Mouse (Mus musculus) limb, embryonic 14.5 days (tissue): ENCODE measurements around the gene Sdhc. TPM values are rescaled to one million over a fixed set of nuclear protein-coding genes. Genes with fewer than 3 reads are reported as not detected.

Source experiments
- ATAC-seq: fragments of 200-750 bp; cut with Nextera tagmentation; 2 replicates; pipeline ENCODE4 v1.8.0; 2017; ENCODE audit warnings: low read depth, moderate number of reproducible peaks, moderate TSS enrichment; ENCODE audit not compliant: low FRiP score
- DNase-seq: peaks from one replicate; pipeline ENCODE4 v3.0.0-alpha.2; 2015; ENCODE audit warnings: low spot score
- H3K27ac ChIP-seq: fragments of 300-500 bp; sonication (generic); replicated peaks from 2 replicates; pipeline ENCODE4 v1.5.1; 2014; ENCODE audit warnings: low read depth, mild to moderate bottlenecking, low read length, moderate library complexity, mixed read lengths
- H3K27me3 ChIP-seq: fragments of 300-500 bp; sonication (generic); 2 replicates; pipeline ENCODE4 v1.6.1; 2014; ENCODE audit warnings: low read length, mixed read lengths; ENCODE audit not compliant: control insufficient read depth, insufficient read depth
- H3K36me3 ChIP-seq: fragments of 300-500 bp; sonication (generic); 2 replicates; pipeline ENCODE4 v1.6.1; 2014; ENCODE audit warnings: mild to moderate bottlenecking, low read length, moderate library complexity, mixed read lengths; ENCODE audit not compliant: control insufficient read depth, insufficient read depth
- H3K4me1 ChIP-seq: fragments of 300-500 bp; sonication (generic); 2 replicates; pipeline ENCODE4 v1.6.1; 2014; ENCODE audit warnings: antibody characterized with exemption, low read length, mixed read lengths; ENCODE audit not compliant: control insufficient read depth, insufficient read depth
- H3K4me2 ChIP-seq: fragments of 300-500 bp; sonication (generic); replicated peaks from 2 replicates; pipeline ENCODE4 v1.6.1; 2014; ENCODE audit warnings: low read depth, mild to moderate bottlenecking, low read length, moderate library complexity; ENCODE audit not compliant: severe bottlenecking
- H3K4me3 ChIP-seq: fragments of 300-500 bp; sonication (generic); replicated peaks from 2 replicates; pipeline ENCODE4 v1.5.1; 2014; ENCODE audit warnings: low read length
- H3K9ac ChIP-seq: fragments of 300-500 bp; sonication (generic); 2 replicates; pipeline ENCODE4 v1.6.1; 2014; ENCODE audit warnings: mild to moderate bottlenecking, low read depth, low read length, moderate library complexity; ENCODE audit not compliant: severe bottlenecking
- H3K9me3 ChIP-seq: fragments of 300-500 bp; sonication (generic); 2 replicates; pipeline ENCODE4 v1.6.1; 2016; ENCODE audit warnings: low read length; ENCODE audit not compliant: control insufficient read depth
- POLR2A ChIP-seq: fragments of 200-500 bp; IDR thresholded peaks from 2 replicates; pipeline ENCODE4 v1.8.0; 2012; ENCODE audit warnings: inconsistent platforms, mild to moderate bottlenecking, moderate library complexity, borderline replicate concordance; ENCODE audit not compliant: insufficient read depth, insufficient read length; ENCODE audit errors: extremely low read depth
- WGBS: fragments of 180-500 bp; shearing (Covaris S2); extraction: QIAGEN DNeasy Blood & Tissue Kit; methylation state at CpG from one replicate; pipeline ENCODE4 v1.1.7; 2014; 5-methylcytosine and 5-hydroxymethylcytosine counted together
- polyA plus RNA-seq, 2 experiments: library from polyadenylated mRNA; depleted of rRNA in 1 of 2; stranded (reverse) in 1 of 2; unstranded in 1 of 2; fragments of >200 nt; fragmentation: Nextera tagmentation in 1 of 2; extraction: Ambion mirVana in 1 of 2; gene quantifications; 2 replicates each; pipeline versions ENCODE4 v1.2.1 to v1.2.3; 2012 to 2014

Gene Sdhc
- polyA plus RNA-seq, 2 experiments: 246 to 281 TPM

DNA sequence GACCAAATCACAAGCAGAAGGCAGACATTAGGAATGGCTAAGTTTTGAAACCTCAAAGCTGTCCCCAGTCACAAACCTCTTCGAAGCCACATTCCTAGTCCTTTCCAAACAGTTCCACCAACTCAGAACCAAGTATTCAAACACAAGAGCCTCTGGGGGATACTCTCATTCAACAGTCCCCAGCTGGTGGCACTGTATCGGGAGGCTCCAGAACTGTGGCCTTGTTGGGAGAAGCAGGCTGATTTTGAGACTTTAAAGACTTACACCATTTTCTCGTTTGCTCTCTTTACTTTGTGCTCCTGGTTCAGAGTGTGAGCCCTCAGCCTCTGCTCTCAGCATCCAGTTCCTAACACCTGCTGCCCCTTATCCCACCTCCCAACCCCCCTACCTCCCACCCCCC lies 32.6 kb upstream of the Sdhc start:
- Histone ChIP-seq H3K4me2 (no peak overlapping the region), H3K36me3 (no peaks in the 10 kb centered on the region), H3K27me3 (no peaks in the 10 kb centered on the region), H3K27ac (no peak overlapping the region), H3K4me1 (peaks cover 4% of the 10 kb centered on the region; the same call in 1 of the 2 replicates), H3K9ac (no peak overlapping the region), H3K4me3 (no peak overlapping the region), H3K9me3 (no peaks in the 10 kb centered on the region)
- no peak for DNase-seq
- 81% methylated on average over 3 of the region's 3 CpGs for WGBS
- no peak for TF ChIP-seq POLR2A
- ATAC-seq: no peak

DNA sequence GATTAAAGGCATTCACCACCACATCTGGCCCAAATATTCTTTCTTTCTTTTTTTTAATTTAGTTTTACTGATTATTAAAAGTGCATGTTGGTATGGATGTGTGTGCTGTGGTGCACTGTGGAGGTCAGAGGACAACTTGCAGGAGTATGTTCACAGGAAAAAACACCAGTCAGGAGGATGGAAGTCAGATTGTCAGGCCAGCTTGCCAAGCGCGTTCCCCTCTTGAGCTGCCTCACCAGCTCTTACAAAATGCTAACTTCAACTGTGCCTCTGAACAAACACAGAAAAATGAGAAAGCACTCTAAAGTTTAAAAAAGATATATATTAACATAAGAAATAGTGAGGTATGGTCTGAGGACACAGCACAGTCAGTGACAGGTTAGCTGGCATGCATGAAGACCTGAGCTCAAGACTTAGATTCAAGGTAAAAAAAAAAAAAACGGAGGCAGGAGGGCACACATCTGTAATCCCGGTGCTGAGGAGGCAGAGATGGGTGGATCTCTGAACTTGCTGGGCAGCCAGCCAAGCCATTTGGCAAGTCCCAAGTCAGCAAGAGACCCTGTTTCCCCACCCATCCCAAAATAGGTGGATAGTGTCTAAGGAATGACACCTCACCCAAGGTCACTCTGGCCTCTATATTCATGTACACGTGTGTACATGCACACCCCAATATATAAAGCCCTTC lies 29.2 kb upstream of the Sdhc start:
- Histone ChIP-seq H3K27me3 (no peaks in the 10 kb centered on the region), H3K27ac (no peak overlapping the region), H3K9me3 (no peaks in the 10 kb centered on the region), H3K4me2 (no peak overlapping the region), H3K4me1 (peaks cover 2% of the 10 kb centered on the region; the same call in 1 of the 2 replicates), H3K9ac (no peak overlapping the region), H3K4me3 (no peak overlapping the region), H3K36me3 (no peaks in the 10 kb centered on the region)
- WGBS: 84% methylated on average over 5 of the region's 5 CpGs
- no peak for TF ChIP-seq POLR2A
- DNase-seq (no peak), ATAC-seq (no peak)

- Histone ChIP-seq H3K4me1 (no peaks in the 10 kb centered on the region), H3K27ac (no peak overlapping the region), H3K4me3 (no peak overlapping the region), H3K27me3 (no peaks in the 10 kb centered on the region), H3K9me3 (no peaks in the 10 kb centered on the region), H3K36me3 (no peaks in the 10 kb centered on the region), H3K9ac (no peak overlapping the region), H3K4me2 (no peak overlapping the region)
- WGBS: 94% methylated on average over 8 of the region's 8 CpGs
- DNase-seq (no peak), ATAC-seq (no peak)
- no peak for TF ChIP-seq POLR2A
Observed at GRCm38 (mm10) chr1:171172779-171173178, 22.4 kb upstream of the Sdhc start.

- H3K27ac ChIP-seq: 0 out of 2 replicates have a peak overlapping the region, but pooled peaks have one; percentile 19
- WGBS: 50% methylated on average over 3 of the region's 3 CpGs
- no peak overlapping the region for H3K4me2 ChIP-seq
Observed at GRCm38 (mm10) chr1:171171138-171171537, 20.7 kb upstream of the Sdhc start.

DNA sequence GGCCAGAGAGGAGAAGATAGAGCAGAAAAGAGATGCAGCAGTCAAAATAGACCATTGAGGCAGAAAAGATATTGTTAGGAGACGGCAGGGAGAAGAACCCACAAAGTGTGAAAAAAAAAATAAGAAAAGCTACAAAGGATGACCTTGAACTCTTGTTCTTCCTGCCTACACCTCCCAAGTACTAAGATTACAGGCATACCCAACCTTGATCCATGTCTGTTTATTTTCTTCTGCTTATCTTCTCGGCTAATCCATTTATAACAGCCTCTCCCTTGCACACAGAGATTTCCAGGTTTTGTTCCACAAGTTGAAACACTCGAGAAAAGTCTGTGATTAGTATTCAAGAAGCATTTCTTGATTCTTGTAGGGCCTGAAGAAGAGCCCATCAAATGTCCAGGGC lies 19.5 kb upstream of the Sdhc start:
- Histone ChIP-seq H3K4me2 (no peak overlapping the region), H3K4me1 (no peaks in the 10 kb centered on the region), H3K36me3 (no peaks in the 10 kb centered on the region), H3K27ac (no peak overlapping the region), H3K4me3 (no peak overlapping the region), H3K27me3 (no peaks in the 10 kb centered on the region), H3K9me3 (no peaks in the 10 kb centered on the region), H3K9ac (no peak overlapping the region)
- DNase-seq: no peak
- TF ChIP-seq POLR2A: no peak
- 58% methylated on average over 3 of the region's 3 CpGs for WGBS
- ATAC-seq: no peak

More at GRCm38 (mm10) chr1:171171138-171171537, 20.7 kb upstream of the Sdhc start:
- no peak for DNase-seq
- no peak for TF ChIP-seq POLR2A
- Histone ChIP-seq H3K36me3 (no peaks in the 10 kb centered on the region), H3K9ac (no peak overlapping the region), H3K4me1 (no peaks in the 10 kb centered on the region), H3K9me3 (no peaks in the 10 kb centered on the region), H3K4me3 (no peak overlapping the region), H3K27me3 (no peaks in the 10 kb centered on the region)
- no peak for ATAC-seq
